Mouse (Mus musculus): ENCODE results near the gene Sec62. TPM values are rescaled to one million over a fixed set of nuclear protein-coding genes. Genes with fewer than 3 reads are reported as not detected.
A peak's percentile ranks its signal among the peaks of the same experiment; 100 is the strongest.
"Not testable (repeated sequence)": the region's sequence is repeated elsewhere in the genome, so short reads cannot be mapped to it uniquely, and the experiment has no call there.

Sec62 gene
- total RNA-seq, 1 experiment from 2014 or later, result 92.6 TPM

GRCm38 (mm10) chr3:30831848-30832606 lies 39.4 kb downstream of the Sec62 start:
- DNase-seq, result peak; percentile 46

GRCm38 (mm10) chr3:30833254-30833653 lies 40.6 kb downstream of the Sec62 start:
- DNase-seq, result no peak

GRCm38 (mm10) chr3:30845755-30846154 lies 53.1 kb downstream of the Sec62 start:
- no peak for DNase-seq

- no peak for DNase-seq
Measured at GRCm38 (mm10) chr3:30847413-30847812, 54.7 kb downstream of the Sec62 start.

GRCm38 (mm10) chr3:30851422-30851821 lies 58.7 kb downstream of the Sec62 start:
- DNase-seq, result no peak

GRCm38 (mm10) chr3:30853596-30853995 lies 60.9 kb downstream of the Sec62 start:
- no peak for DNase-seq

GRCm38 (mm10) chr3:30855604-30856458 lies 63.2 kb downstream of the Sec62 start, which contains the start of gene Gpr160:
Gpr160 (plus strand) TSS chr3:30855950.
- DNase-seq, result peak; percentile 87

GRCm38 (mm10) chr3:30859599-30859998 lies 66.9 kb downstream of the Sec62 start:
- not testable (repeated sequence) for DNase-seq

- DNase-seq, result no peak
Measured at GRCm38 (mm10) chr3:30860705-30861104, 68.0 kb downstream of the Sec62 start.

GRCm38 (mm10) chr3:30863712-30864435 lies 71.2 kb downstream of the Sec62 start:
- DNase-seq, result no peak

- DNase-seq, result no peak
Measured at GRCm38 (mm10) chr3:30864640-30865039, 72.0 kb downstream of the Sec62 start.

- peak; percentile 53 for DNase-seq
Measured at GRCm38 (mm10) chr3:30868176-30868575, 75.5 kb downstream of the Sec62 start.

- no peak for DNase-seq
Measured at GRCm38 (mm10) chr3:30868625-30869024, 76.0 kb downstream of the Sec62 start.

GRCm38 (mm10) chr3:30869995-30870394 lies 77.3 kb downstream of the Sec62 start:
- DNase-seq, result no peak

Other genes starting within 250 kb of the Sec62 start
- 15.4 and 15.6 TPM in 2 replicates for gene Mecom, start 244.9 kb upstream of the Sec62 start, total RNA-seq (2021)
- not detected in 2 replicates for gene Actrt3, start 192.9 kb upstream of the Sec62 start, total RNA-seq (2021)
- gene Mynn, start 190.8 kb upstream of the Sec62 start, total RNA-seq (2021), result 20.1 and 25.7 TPM in 2 replicates
- gene Lrriq4, start 148.4 kb upstream of the Sec62 start, total RNA-seq (2021), result not detected in 2 replicates
- not detected in 2 replicates for gene Lrrc34, start 145.0 kb upstream of the Sec62 start, total RNA-seq (2021)
- gene Lrrc31, start 93.0 kb upstream of the Sec62 start, total RNA-seq (2021), result 0.15 TPM in 1 of 2 replicates, not detected in the other
- not detected in 2 replicates for gene Samd7, start 46.6 kb upstream of the Sec62 start, total RNA-seq (2021)
- gene Gpr160, start 63.1 kb downstream of the Sec62 start, total RNA-seq (2021), result 1.4 and 5.4 TPM in 2 replicates
- gene Phc3, start 176.5 kb downstream of the Sec62 start, total RNA-seq (2021), result 27.8 and 31.4 TPM in 2 replicates
- gene Prkci, start 202.9 kb downstream of the Sec62 start, total RNA-seq (2021), result 50.4 and 53.0 TPM in 2 replicates

Measured in adrenal gland, postnatal 14 days (tissue).